Mouse (Mus musculus): Measurements from ENCODE around the gene Gm49325. TPM values are rescaled to one million over a fixed set of nuclear protein-coding genes. Genes with fewer than 3 reads are reported as not detected.

Gm49325 gene
- polyA plus RNA-seq, 1 experiment from 2014 or later, result 1.6 TPM

DNA sequence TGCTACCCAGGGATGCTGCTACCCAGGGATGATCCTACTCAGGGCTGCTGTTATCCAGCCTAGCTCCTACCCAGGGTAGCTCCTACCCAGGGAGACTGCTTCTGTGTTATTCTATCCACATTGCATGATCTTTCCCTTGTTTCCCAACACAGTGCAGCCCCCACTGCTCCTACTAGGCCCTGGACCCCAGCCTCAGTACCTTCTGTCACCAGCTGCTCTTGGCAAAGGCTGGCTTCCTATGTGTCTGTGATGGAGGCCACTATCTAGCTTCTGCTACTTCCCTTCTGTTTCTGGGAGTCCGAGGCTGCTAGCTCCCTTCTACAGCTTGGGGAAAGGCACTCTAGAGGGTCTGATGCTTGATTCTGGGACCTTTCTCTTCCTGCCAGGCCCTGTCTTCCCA is 41.5 kb downstream of the Gm49325 start:
- H3K9me3 ChIP-seq (replicated peaks; ENCODE audit: control insufficient read depth, low read length), result no peaks in the 10 kb centered on the region
- 89% methylated on average over 1 of the region's 1 CpGs for WGBS
- no peak overlapping the region for H3K27ac ChIP-seq (replicated peaks; ENCODE audit: low read depth, low read length)
- H3K4me1 ChIP-seq (ENCODE audit: control insufficient read depth, insufficient read depth, low read length), result no peaks in the 10 kb centered on the region
- no peaks in the 10 kb centered on the region for H3K27me3 ChIP-seq (ENCODE audit: control insufficient read depth, insufficient read depth, low read length)
- H3K36me3 ChIP-seq (replicated peaks; ENCODE audit: control insufficient read depth, insufficient read depth, low read depth, low read length), result peaks cover 6% of the 10 kb centered on the region
- DNase-seq (ENCODE audit: low spot score) (no peak), ATAC-seq (replicated peaks; ENCODE audit: insufficient number of reproducible peaks, low FRiP score, low TSS enrichment, low read depth) (no peak)
- H3K4me3 ChIP-seq (ENCODE audit: low read depth, low read length), result no peak overlapping the region
- no peak overlapping the region for H3K9ac ChIP-seq (replicated peaks; ENCODE audit: low read length)
- no peak overlapping the region for H3K4me2 ChIP-seq (ENCODE audit: low read depth, low read length)

GRCm38 (mm10) chr10:77647901-77648300 is 41.9 kb downstream of the Gm49325 start:
- Histone ChIP-seq H3K4me3 (ENCODE audit: low read depth, low read length) (no peak overlapping the region), H3K27ac (replicated peaks; ENCODE audit: low read depth, low read length) (no peak overlapping the region), H3K27me3 (ENCODE audit: control insufficient read depth, insufficient read depth, low read length) (no peaks in the 10 kb centered on the region), H3K4me2 (ENCODE audit: low read depth, low read length) (no peak overlapping the region), H3K36me3 (replicated peaks; ENCODE audit: control insufficient read depth, insufficient read depth, low read depth, low read length) (peaks cover 6% of the 10 kb centered on the region), H3K4me1 (ENCODE audit: control insufficient read depth, insufficient read depth, low read length) (no peaks in the 10 kb centered on the region), H3K9ac (replicated peaks; ENCODE audit: low read length) (no peak overlapping the region), H3K9me3 (replicated peaks; ENCODE audit: control insufficient read depth, low read length) (no peaks in the 10 kb centered on the region)
- ATAC-seq (replicated peaks; ENCODE audit: insufficient number of reproducible peaks, low FRiP score, low TSS enrichment, low read depth), result no peak
- 79% methylated on average over 8 of the region's 8 CpGs for WGBS
- no peak for DNase-seq (ENCODE audit: low spot score)

DNA sequence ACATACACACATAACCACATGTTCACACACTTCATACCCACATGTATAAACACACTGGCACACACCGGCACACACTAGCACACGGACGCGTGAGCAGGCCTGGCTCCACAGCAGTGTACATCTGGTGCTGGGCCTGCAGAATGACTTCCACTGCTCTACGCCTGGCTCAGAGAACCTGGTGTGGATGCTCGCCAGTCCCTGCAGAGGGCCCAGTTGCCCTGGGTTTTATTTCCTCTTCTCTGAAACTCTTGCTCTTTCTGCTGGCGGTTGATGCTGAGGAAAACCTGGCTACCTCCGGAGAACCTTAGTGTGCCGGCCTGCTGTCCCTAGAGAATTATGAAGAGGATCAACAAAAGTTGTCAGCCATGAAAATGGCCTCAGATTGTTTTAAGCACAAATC is 46.0 kb downstream of the Gm49325 start:
- no peak for DNase-seq (ENCODE audit: low spot score)
- H3K27me3 ChIP-seq (ENCODE audit: control insufficient read depth, insufficient read depth, low read length), result no peaks in the 10 kb centered on the region
- H3K4me1 ChIP-seq (ENCODE audit: control insufficient read depth, insufficient read depth, low read length), result no peaks in the 10 kb centered on the region
- no peak for ATAC-seq (replicated peaks; ENCODE audit: insufficient number of reproducible peaks, low FRiP score, low TSS enrichment, low read depth)
- H3K9me3 ChIP-seq (replicated peaks; ENCODE audit: control insufficient read depth, low read length), result no peaks in the 10 kb centered on the region
- H3K4me2 ChIP-seq (ENCODE audit: low read depth, low read length), result no peak overlapping the region
- H3K36me3 ChIP-seq (replicated peaks; ENCODE audit: control insufficient read depth, insufficient read depth, low read depth, low read length), result no peaks in the 10 kb centered on the region
- no peak overlapping the region for H3K27ac ChIP-seq (replicated peaks; ENCODE audit: low read depth, low read length)
- no peak overlapping the region for H3K9ac ChIP-seq (replicated peaks; ENCODE audit: low read length)
- 86% methylated on average over 9 of the region's 9 CpGs for WGBS
- no peak overlapping the region for H3K4me3 ChIP-seq (ENCODE audit: low read depth, low read length)

GRCm38 (mm10) chr10:77658286-77658994 is 52.4 kb downstream of the Gm49325 start:
- Histone ChIP-seq H3K4me2 (ENCODE audit: low read depth, low read length) (no peak overlapping the region), H3K27ac (replicated peaks; ENCODE audit: low read depth, low read length) (no peak overlapping the region), H3K27me3 (ENCODE audit: control insufficient read depth, insufficient read depth, low read length) (no peaks in the 10 kb centered on the region), H3K9ac (replicated peaks; ENCODE audit: low read length) (no peak overlapping the region), H3K9me3 (replicated peaks; ENCODE audit: control insufficient read depth, low read length) (no peaks in the 10 kb centered on the region), H3K4me1 (ENCODE audit: control insufficient read depth, insufficient read depth, low read length) (no peaks in the 10 kb centered on the region), H3K4me3 (ENCODE audit: low read depth, low read length) (no peak overlapping the region), H3K36me3 (replicated peaks; ENCODE audit: control insufficient read depth, insufficient read depth, low read depth, low read length) (no peaks in the 10 kb centered on the region)
- no peak for DNase-seq (ENCODE audit: low spot score)
- 0 out of 2 replicates have a peak, but pooled peaks have one; percentile 23 for ATAC-seq (replicated peaks; ENCODE audit: insufficient number of reproducible peaks, low FRiP score, low TSS enrichment, low read depth)
- WGBS, result 72% methylated on average over 15 of the region's 15 CpGs

DNA sequence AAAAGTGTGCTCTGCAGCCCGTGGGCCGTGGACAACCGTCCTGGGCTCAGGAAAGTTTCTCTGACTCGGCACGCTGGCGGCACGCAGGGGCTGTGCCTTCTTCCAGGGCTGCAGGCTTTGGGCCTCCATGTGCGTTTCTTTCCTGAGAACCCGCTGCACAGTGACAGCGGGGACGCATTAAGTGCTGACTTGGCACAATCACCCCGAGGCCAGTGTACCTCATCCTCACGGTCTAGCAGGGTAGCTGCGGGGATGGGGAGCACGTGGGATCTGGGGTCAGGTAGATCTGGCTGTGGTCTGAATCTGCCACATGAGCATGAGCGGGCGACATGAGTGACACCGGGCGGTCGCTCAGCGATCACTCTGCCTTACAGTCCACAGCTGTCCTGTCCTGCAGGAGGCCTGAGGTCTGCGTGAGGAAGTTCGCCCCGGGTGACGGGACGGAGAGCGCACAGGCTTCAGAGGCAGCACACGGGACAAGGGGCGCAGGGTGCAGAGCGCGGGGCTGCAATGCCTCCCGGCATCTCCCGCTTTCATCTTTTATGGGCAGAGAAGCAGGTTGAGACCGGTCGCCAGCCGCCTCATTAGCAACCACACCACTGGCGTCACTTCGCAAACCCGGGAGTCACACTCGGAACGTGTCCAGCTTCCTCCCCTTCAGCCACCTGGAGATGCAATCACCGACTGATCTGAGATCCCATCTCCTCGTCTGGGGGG is 58.1 kb downstream of the Gm49325 start:
- Histone ChIP-seq H3K4me1 (ENCODE audit: control insufficient read depth, insufficient read depth, low read length) (no peaks in the 10 kb centered on the region), H3K27me3 (ENCODE audit: control insufficient read depth, insufficient read depth, low read length) (no peaks in the 10 kb centered on the region), H3K4me3 (ENCODE audit: low read depth, low read length) (no peak overlapping the region), H3K9me3 (replicated peaks; ENCODE audit: control insufficient read depth, low read length) (no peaks in the 10 kb centered on the region), H3K9ac (replicated peaks; ENCODE audit: low read length) (no peak overlapping the region), H3K36me3 (replicated peaks; ENCODE audit: control insufficient read depth, insufficient read depth, low read depth, low read length) (no peaks in the 10 kb centered on the region), H3K4me2 (ENCODE audit: low read depth, low read length) (no peak overlapping the region), H3K27ac (replicated peaks; ENCODE audit: low read depth, low read length) (no peak overlapping the region)
- WGBS, result 54% methylated on average over 43 of the region's 43 CpGs
- ATAC-seq (replicated peaks; ENCODE audit: insufficient number of reproducible peaks, low FRiP score, low TSS enrichment, low read depth) (no peak), DNase-seq (ENCODE audit: low spot score) (no peak)

DNA sequence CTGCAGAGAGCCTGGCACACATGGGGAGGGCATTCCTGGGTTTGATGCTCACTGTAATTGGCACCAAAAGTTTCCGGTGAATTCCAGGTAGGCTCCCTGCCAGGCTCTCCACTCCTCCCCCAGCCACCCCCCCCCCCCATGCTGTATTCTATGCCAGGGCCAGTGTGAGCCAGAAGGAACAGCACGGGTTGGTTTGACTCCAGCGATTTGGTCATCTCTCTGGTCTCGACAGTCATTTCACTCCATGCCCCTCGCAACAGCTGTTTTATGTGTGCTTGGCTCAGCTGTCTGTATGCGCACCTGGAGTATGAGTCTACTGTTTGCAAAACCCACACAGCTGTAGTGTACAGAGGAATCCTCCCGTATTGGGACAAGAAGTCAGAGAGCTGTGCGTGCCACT is 60.3 kb downstream of the Gm49325 start:
- Histone ChIP-seq H3K27me3 (ENCODE audit: control insufficient read depth, insufficient read depth, low read length) (no peaks in the 10 kb centered on the region), H3K4me3 (ENCODE audit: low read depth, low read length) (no peak overlapping the region), H3K27ac (replicated peaks; ENCODE audit: low read depth, low read length) (no peak overlapping the region), H3K9me3 (replicated peaks; ENCODE audit: control insufficient read depth, low read length) (no peaks in the 10 kb centered on the region), H3K9ac (replicated peaks; ENCODE audit: low read length) (no peak overlapping the region), H3K36me3 (replicated peaks; ENCODE audit: control insufficient read depth, insufficient read depth, low read depth, low read length) (no peaks in the 10 kb centered on the region), H3K4me2 (ENCODE audit: low read depth, low read length) (no peak overlapping the region), H3K4me1 (ENCODE audit: control insufficient read depth, insufficient read depth, low read length) (no peaks in the 10 kb centered on the region)
- DNase-seq (ENCODE audit: low spot score), result no peak
- no peak for ATAC-seq (replicated peaks; ENCODE audit: insufficient number of reproducible peaks, low FRiP score, low TSS enrichment, low read depth)
- 83% methylated on average over 8 of the region's 8 CpGs for WGBS

DNA sequence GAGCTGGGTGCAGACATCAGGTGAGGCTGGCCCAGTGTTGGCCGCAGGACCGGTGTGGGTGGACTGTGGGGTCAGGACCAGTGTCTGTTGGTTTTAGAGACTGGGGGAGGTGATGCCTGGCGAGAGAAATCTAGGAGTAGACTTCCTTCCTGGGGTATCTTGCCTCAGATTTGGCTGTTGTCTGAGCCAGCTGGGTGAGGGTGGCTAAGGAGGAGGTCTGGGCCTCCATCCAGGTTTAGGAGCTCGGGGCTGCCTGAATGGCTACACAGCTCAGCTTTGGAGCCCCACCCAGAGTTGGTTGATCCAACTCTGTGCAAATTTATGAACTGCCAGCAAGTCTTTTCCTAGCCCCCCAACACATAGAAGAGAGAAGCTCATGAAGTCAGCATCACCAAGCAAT is 61.4 kb downstream of the Gm49325 start:
- no peak for DNase-seq (ENCODE audit: low spot score)
- no peak overlapping the region for H3K4me2 ChIP-seq (ENCODE audit: low read depth, low read length)
- no peak overlapping the region for H3K27ac ChIP-seq (replicated peaks; ENCODE audit: low read depth, low read length)
- no peaks in the 10 kb centered on the region for H3K36me3 ChIP-seq (replicated peaks; ENCODE audit: control insufficient read depth, insufficient read depth, low read depth, low read length)
- WGBS, result 90% methylated on average over 4 of the region's 4 CpGs
- no peaks in the 10 kb centered on the region for H3K27me3 ChIP-seq (ENCODE audit: control insufficient read depth, insufficient read depth, low read length)
- H3K4me3 ChIP-seq (ENCODE audit: low read depth, low read length), result no peak overlapping the region
- H3K9me3 ChIP-seq (replicated peaks; ENCODE audit: control insufficient read depth, low read length), result no peaks in the 10 kb centered on the region
- no peak overlapping the region for H3K9ac ChIP-seq (replicated peaks; ENCODE audit: low read length)
- ATAC-seq (replicated peaks; ENCODE audit: insufficient number of reproducible peaks, low FRiP score, low TSS enrichment, low read depth), result no peak
- no peaks in the 10 kb centered on the region for H3K4me1 ChIP-seq (ENCODE audit: control insufficient read depth, insufficient read depth, low read length)

DNA sequence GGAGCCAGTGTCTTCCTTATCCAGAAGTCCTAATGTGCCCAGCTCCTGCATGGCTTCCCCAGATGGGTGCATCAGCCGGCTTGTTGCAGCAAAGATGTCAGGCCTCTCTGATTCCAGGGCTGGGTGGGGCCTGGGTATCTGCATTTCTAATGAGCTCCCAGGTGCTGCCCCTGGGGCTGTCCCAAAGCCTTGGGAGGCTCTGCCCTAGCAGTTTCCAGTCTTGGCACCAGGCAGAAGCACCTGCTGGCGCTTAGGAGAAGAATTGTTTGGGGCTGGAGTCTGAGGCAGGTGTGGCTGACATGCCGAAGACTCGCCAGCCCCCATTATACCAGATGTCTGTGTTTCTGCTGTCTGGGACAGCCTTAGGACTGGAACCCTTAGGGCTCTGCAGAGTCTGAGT is 64.7 kb downstream of the Gm49325 start:
- Histone ChIP-seq H3K27me3 (ENCODE audit: control insufficient read depth, insufficient read depth, low read length) (no peaks in the 10 kb centered on the region), H3K4me3 (ENCODE audit: low read depth, low read length) (no peak overlapping the region), H3K27ac (replicated peaks; ENCODE audit: low read depth, low read length) (no peak overlapping the region), H3K9ac (replicated peaks; ENCODE audit: low read length) (no peak overlapping the region), H3K9me3 (replicated peaks; ENCODE audit: control insufficient read depth, low read length) (no peaks in the 10 kb centered on the region), H3K4me1 (ENCODE audit: control insufficient read depth, insufficient read depth, low read length) (no peaks in the 10 kb centered on the region), H3K36me3 (replicated peaks; ENCODE audit: control insufficient read depth, insufficient read depth, low read depth, low read length) (no peaks in the 10 kb centered on the region), H3K4me2 (ENCODE audit: low read depth, low read length) (no peak overlapping the region)
- DNase-seq (ENCODE audit: low spot score), result no peak
- WGBS, result 74% methylated on average over 4 of the region's 4 CpGs
- no peak for ATAC-seq (replicated peaks; ENCODE audit: insufficient number of reproducible peaks, low FRiP score, low TSS enrichment, low read depth)

Measured in embryonic facial prominence, embryonic 11.5 days (tissue).